Mouse (Mus musculus) hindbrain, embryonic 13.5 days (tissue): ENCODE data around the gene Fbxl3. TPM values are rescaled to one million over a fixed set of nuclear protein-coding genes. Genes with fewer than 3 reads are reported as not detected.

Experiments
- ATAC-seq: fragments of 200-750 bp; cut with Nextera tagmentation; 2 replicates; pipeline ENCODE4 v1.8.0; 2017; ENCODE audit warnings: moderate TSS enrichment; ENCODE audit not compliant: low FRiP score
- H3K27ac ChIP-seq: fragments of 300-500 bp; sonication (generic); 2 replicates; pipeline ENCODE4 v1.5.1; 2015; ENCODE audit warnings: inconsistent platforms, mild to moderate bottlenecking, moderate library complexity
- H3K27me3 ChIP-seq: fragments of 300-500 bp; sonication (generic); 2 replicates; pipeline ENCODE4 v1.6.1; 2015; ENCODE audit warnings: mild to moderate bottlenecking, inconsistent platforms
- H3K36me3 ChIP-seq: fragments of 300-500 bp; sonication (generic); 2 replicates; pipeline ENCODE4 v1.6.1; 2015; ENCODE audit warnings: mild to moderate bottlenecking, inconsistent platforms
- H3K4me1 ChIP-seq: fragments of 300-500 bp; sonication (generic); replicated peaks from 2 replicates; pipeline ENCODE4 v1.6.1; 2015; ENCODE audit warnings: inconsistent platforms
- H3K4me2 ChIP-seq: fragments of 300-500 bp; sonication (generic); 2 replicates; pipeline ENCODE4 v1.6.1; 2015; ENCODE audit warnings: inconsistent platforms, mild to moderate bottlenecking, moderate library complexity
- H3K4me3 ChIP-seq: fragments of 300-500 bp; sonication (generic); 2 replicates; pipeline ENCODE4 v1.5.1; 2015; ENCODE audit warnings: mild to moderate bottlenecking, inconsistent platforms
- H3K9ac ChIP-seq: fragments of 300-500 bp; sonication (generic); 2 replicates; pipeline ENCODE4 v1.6.1; 2015; ENCODE audit warnings: mild to moderate bottlenecking, inconsistent platforms
- H3K9me3 ChIP-seq: fragments of 300-500 bp; sonication (generic); 2 replicates; pipeline ENCODE4 v1.6.1; 2016; ENCODE audit warnings: inconsistent platforms
- WGBS: fragments of 180-500 bp; shearing (Covaris S2); methylation state at CpG from one replicate; pipeline ENCODE4 v1.1.7; 2015; 5-methylcytosine and 5-hydroxymethylcytosine counted together
- polyA plus RNA-seq: library from polyadenylated mRNA; unstranded; fragments of >200 nt; fragmentation: Nextera tagmentation; extraction: Ambion mirVana; gene quantifications from 2 replicates; pipeline ENCODE4 v1.2.1, GENCODE M21; 2015

Fbxl3 gene
- 22.4 and 23.8 TPM in 2 replicates for polyA plus RNA-seq

GRCm38 (mm10) chr14:103099238-103099933 is at the start of gene Fbxl3:
Fbxl3 (minus strand) TSS chr14:103099566.
- peak within 1 kb of the TSS; percentile 98 for H3K9ac ChIP-seq
- no peaks in the 10 kb centered on the region for H3K27me3 ChIP-seq
- no peaks in the 10 kb centered on the region for H3K9me3 ChIP-seq
- under 1% methylated on average over 88 of the region's 88 CpGs for WGBS
- peak; percentile 85 for ATAC-seq
- peaks cover 29% of the 10 kb centered on the region for H3K4me1 ChIP-seq
- H3K4me2 ChIP-seq: peak within 1 kb of the TSS; percentile 69
- H3K36me3 ChIP-seq: peaks cover 6% of the 10 kb centered on the region
- peak within 1 kb of the TSS; percentile 99 for H3K27ac ChIP-seq
- H3K4me3 ChIP-seq: peak within 1 kb of the TSS; percentile 84

DNA sequence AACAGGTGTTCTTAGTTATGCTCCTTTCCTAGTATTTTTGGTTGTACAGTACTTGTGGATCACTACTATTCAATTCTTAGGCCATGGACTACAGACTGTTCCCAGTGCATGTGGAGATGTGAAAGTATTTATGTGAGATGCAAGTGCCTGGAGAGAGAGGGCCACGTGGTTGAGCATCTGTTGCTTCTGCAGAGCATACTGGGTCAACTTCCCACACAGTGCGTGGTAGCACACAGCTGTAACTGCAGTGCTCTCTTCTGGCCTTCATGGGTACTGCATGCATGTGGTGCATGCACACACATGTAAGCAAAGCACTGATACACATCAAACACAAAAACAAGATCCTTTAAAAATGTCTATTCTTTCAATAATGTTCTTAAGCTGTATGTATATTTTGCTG is 32.6 kb upstream of the Fbxl3 start:
- Histone ChIP-seq H3K9me3 (no peaks in the 10 kb centered on the region), H3K4me2 (no peak overlapping the region), H3K27ac (no peak overlapping the region), H3K4me3 (no peak overlapping the region), H3K4me1 (no peaks in the 10 kb centered on the region), H3K27me3 (no peaks in the 10 kb centered on the region), H3K36me3 (peaks cover 69% of the 10 kb centered on the region), H3K9ac (no peak overlapping the region)
- WGBS: 76% methylated on average over 2 of the region's 2 CpGs
- ATAC-seq: no peak

DNA sequence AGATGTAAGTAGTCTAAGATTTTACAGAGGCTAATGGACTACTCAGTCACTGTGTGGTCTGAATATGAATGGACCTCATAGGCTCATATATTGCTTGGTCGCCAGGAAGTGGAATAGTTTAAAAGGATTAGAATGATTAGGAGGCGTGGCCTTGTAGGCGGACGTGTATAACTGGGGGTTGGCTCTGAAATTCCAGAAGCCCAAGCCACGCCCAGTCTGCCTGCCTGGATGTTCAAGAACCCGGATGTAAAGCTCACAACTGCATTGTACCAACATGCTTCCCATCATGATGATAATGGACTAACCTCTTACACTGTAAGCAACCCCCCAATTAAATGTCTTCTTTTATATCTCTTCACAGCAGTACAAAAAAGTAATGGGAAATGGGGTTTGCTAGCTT is 26.4 kb upstream of the Fbxl3 start:
- no peak overlapping the region for H3K4me3 ChIP-seq
- no peaks in the 10 kb centered on the region for H3K9me3 ChIP-seq
- no peak overlapping the region for H3K27ac ChIP-seq
- H3K36me3 ChIP-seq: peaks cover 74% of the 10 kb centered on the region
- no peaks in the 10 kb centered on the region for H3K27me3 ChIP-seq
- no peak overlapping the region for H3K9ac ChIP-seq
- WGBS: 91% methylated on average over 6 of the region's 6 CpGs
- H3K4me1 ChIP-seq: no peaks in the 10 kb centered on the region
- no peak overlapping the region for H3K4me2 ChIP-seq
- no peak for ATAC-seq

DNA sequence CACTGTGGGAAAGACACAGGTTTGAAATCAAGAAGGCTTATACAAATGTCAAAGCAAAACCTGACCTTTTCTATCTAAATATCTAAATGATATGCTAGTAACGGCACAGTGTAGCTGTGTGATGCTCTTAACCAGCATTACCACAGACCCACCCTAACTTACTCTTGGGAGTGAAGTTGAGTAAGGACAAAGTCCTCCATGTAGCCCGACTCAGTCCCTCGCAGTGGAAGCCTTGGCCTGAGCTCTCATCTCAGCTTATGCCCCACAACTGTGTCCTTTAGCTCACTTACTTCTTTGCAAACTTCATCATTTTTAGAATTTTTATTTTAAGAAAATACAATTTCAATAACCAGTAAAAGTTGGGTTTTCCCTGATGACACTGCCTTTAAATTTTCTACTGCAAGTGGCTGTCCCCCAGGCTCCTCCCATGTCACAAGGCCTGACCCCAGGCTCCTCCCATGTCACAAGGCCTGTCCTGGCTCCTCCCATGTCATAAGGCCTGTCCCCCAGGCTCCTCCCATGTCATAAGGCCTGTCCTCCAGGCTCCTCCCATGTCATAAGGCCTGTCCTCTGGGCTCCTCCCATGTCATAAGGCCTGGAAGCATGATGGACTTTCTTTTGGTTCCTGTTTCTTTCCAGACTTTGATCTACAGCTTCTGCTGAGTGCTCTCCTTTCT is 15.8 kb upstream of the Fbxl3 start:
- WGBS: 97% methylated on average over 3 of the region's 3 CpGs
- Histone ChIP-seq H3K27me3 (no peaks in the 10 kb centered on the region), H3K36me3 (peaks cover 74% of the 10 kb centered on the region), H3K4me1 (no peaks in the 10 kb centered on the region), H3K27ac (no peak overlapping the region), H3K9ac (no peak overlapping the region), H3K4me2 (no peak overlapping the region), H3K4me3 (no peak overlapping the region), H3K9me3 (no peaks in the 10 kb centered on the region)
- ATAC-seq: no peak

GRCm38 (mm10) chr14:103112606-103113363 is 13.4 kb upstream of the Fbxl3 start:
- Histone ChIP-seq H3K4me3 (no peak overlapping the region), H3K27ac (no peak overlapping the region), H3K4me2 (no peak overlapping the region), H3K9ac (no peak overlapping the region), H3K27me3 (no peaks in the 10 kb centered on the region), H3K4me1 (no peaks in the 10 kb centered on the region), H3K9me3 (no peaks in the 10 kb centered on the region), H3K36me3 (peaks cover 55% of the 10 kb centered on the region)
- no peak for ATAC-seq
- 95% methylated on average over 3 of the region's 3 CpGs for WGBS

GRCm38 (mm10) chr14:103109971-103110370 is 10.6 kb upstream of the Fbxl3 start:
- Histone ChIP-seq H3K4me3 (no peak overlapping the region), H3K27me3 (no peaks in the 10 kb centered on the region)

GRCm38 (mm10) chr14:103106301-103106700 is 6.9 kb upstream of the Fbxl3 start:
- WGBS: 94% methylated on average over 2 of the region's 2 CpGs
- ATAC-seq: no peak
- Histone ChIP-seq H3K27me3 (no peaks in the 10 kb centered on the region), H3K4me2 (no peak overlapping the region), H3K9ac (no peak overlapping the region), H3K4me1 (no peaks in the 10 kb centered on the region; the same call in 1 of the 2 replicates), H3K36me3 (peaks cover 3% of the 10 kb centered on the region; the same call in 1 of the 2 replicates), H3K4me3 (no peak overlapping the region), H3K9me3 (no peaks in the 10 kb centered on the region), H3K27ac (no peak overlapping the region)

More at GRCm38 (mm10) chr14:103109971-103110370, 10.6 kb upstream of the Fbxl3 start:
- H3K27ac ChIP-seq: no peak overlapping the region
- peaks cover 29% of the 10 kb centered on the region for H3K36me3 ChIP-seq
- no peak overlapping the region for H3K4me2 ChIP-seq
- WGBS: 93% methylated on average over 4 of the region's 4 CpGs
- ATAC-seq: no peak
- no peak overlapping the region for H3K9ac ChIP-seq
- no peaks in the 10 kb centered on the region for H3K4me1 ChIP-seq
- H3K9me3 ChIP-seq: no peaks in the 10 kb centered on the region

DNA sequence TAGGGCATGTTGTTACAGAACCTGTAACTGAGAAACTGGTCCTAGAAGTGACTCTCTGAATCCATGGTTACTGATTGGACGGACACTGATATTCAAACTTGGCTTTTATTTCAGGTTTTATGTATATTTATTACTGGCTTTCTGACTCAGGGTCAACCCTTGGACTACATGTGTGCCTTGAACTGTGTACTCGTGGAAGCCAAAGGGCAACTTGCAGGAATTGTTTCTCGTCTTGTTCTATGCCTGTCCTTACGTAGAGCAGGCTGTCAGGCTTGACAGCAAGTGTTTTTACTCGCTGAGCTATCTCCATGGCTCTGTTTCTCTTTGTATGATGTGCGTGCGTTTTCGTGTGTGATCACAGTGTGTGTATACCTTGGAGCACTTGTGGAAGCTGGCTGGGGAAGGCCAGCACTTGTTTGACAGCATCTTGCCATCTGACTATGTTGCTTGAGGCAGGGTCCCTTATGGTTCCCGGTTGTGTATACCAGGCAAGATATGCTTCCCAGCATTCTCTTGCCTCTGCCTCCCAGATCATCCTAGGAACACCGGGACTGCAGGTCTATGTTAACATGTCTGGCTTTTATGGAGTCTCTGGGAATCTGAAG is 3.5 kb upstream of the Fbxl3 start:
- ATAC-seq: no peak
- no peaks in the 10 kb centered on the region for H3K9me3 ChIP-seq
- no peaks in the 10 kb centered on the region for H3K36me3 ChIP-seq
- no peak overlapping the region for H3K4me2 ChIP-seq
- H3K27me3 ChIP-seq: no peaks in the 10 kb centered on the region
- no peak overlapping the region for H3K27ac ChIP-seq
- H3K4me1 ChIP-seq: peaks cover 3% of the 10 kb centered on the region
- 82% methylated on average over 10 of the region's 10 CpGs for whole genome bisulfite sequencing
- H3K4me3 ChIP-seq: no peak overlapping the region
- H3K9ac ChIP-seq: no peak overlapping the region

DNA sequence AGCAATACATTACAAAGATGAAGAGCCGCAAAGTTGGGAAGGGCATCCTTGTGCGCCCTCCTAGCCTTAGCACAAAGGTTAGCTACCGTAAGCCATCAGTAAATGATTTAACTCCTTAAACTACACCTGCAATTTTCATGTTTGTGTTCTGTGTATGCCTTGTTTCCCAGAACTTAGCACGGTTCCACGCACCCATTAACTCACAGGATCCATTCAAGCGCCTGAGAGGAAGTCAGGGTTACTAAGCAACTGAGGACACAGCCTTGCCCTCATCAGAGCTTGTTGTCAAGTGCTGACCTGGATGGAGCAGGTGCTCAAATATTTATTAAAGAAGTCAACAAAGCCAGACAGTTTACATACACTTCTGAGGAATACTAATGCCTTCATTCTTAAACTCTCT is 2.9 kb upstream of the Fbxl3 start:
- H3K36me3 ChIP-seq: no peaks in the 10 kb centered on the region
- WGBS: 64% methylated on average over 6 of the region's 6 CpGs
- no peak for ATAC-seq

GRCm38 (mm10) chr14:103101171-103101570 is 1.8 kb upstream of the Fbxl3 start:
- H3K36me3 ChIP-seq: no peaks in the 10 kb centered on the region
- H3K27ac ChIP-seq: no peak overlapping the region
- H3K4me3 ChIP-seq: no peak overlapping the region
- H3K27me3 ChIP-seq: no peaks in the 10 kb centered on the region
- H3K9me3 ChIP-seq: no peaks in the 10 kb centered on the region
- no peak overlapping the region for H3K9ac ChIP-seq
- no peak for ATAC-seq
- H3K4me1 ChIP-seq: peaks cover 16% of the 10 kb centered on the region
- no peak overlapping the region for H3K4me2 ChIP-seq
- WGBS: 67% methylated on average over 3 of the region's 3 CpGs

More for the DNA sequence above, 2.9 kb upstream of the Fbxl3 start:
- Histone ChIP-seq H3K9ac (no peak overlapping the region), H3K27ac (no peak overlapping the region), H3K9me3 (no peaks in the 10 kb centered on the region), H3K4me1 (peaks cover 7% of the 10 kb centered on the region), H3K27me3 (no peaks in the 10 kb centered on the region), H3K4me2 (no peak overlapping the region), H3K4me3 (no peak overlapping the region)

GRCm38 (mm10) chr14:103100296-103100695 is 930 bp upstream of the Fbxl3 start:
- Histone ChIP-seq H3K27ac (no peak overlapping the region), H3K36me3 (peaks cover 2% of the 10 kb centered on the region), H3K4me1 (peaks cover 23% of the 10 kb centered on the region), H3K4me2 (no peak overlapping the region), H3K4me3 (no peak overlapping the region), H3K27me3 (no peaks in the 10 kb centered on the region), H3K9me3 (no peaks in the 10 kb centered on the region), H3K9ac (no peak overlapping the region)
- ATAC-seq: no peak
- WGBS: 90% methylated on average over 13 of the region's 13 CpGs
